Mouse (Mus musculus) G1E (cell line): Measurements from ENCODE around the gene Tbx18.

Experiments
- CTCF ChIP-seq: IDR thresholded peaks from 2 replicates; pipeline ENCODE4 v1.5.1; 2012; ENCODE audit warnings: low read depth, low read length, inconsistent platforms, mixed read lengths
- GATA1 ChIP-seq: IDR thresholded peaks from 2 replicates; pipeline ENCODE4 v1.6.1; 2012; ENCODE audit warnings: borderline replicate concordance, low read length, inconsistent platforms, mixed read lengths
- POLR2AphosphoS5 ChIP-seq: IDR thresholded peaks from 2 replicates; pipeline ENCODE4 v1.6.1; 2012; ENCODE audit warnings: low read depth, low read length, inconsistent platforms; ENCODE audit not compliant: insufficient replicate concordance
- TAL1 ChIP-seq: conservative IDR thresholded peaks from 2 replicates; pipeline ENCODE4 v1.6.1; 2012; ENCODE audit warnings: low read depth, low read length, inconsistent platforms, mixed read lengths

DNA sequence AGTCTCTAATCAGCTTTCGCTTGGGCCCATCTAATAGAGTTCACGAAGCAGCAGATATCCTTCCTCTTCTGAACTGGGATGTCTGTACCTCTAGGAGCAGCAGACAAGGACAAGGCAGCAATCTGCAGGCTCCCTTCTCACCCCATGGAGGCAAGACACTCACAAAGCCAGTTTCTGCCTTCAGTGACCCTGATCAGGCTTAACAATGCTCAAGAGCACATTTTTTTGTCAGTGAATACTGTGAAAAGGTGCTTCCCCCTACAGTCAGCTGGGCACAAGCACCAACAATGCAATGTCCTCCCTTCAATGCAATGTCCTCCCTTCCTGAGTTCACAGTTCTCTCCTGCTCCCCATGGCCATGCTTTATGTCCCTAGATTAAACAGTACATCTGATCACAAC is 9.3 kb downstream of the Tbx18 start:
- TF ChIP-seq CTCF (no peak), TAL1 (no peak), POLR2AphosphoS5 (no peak), GATA1 (no peak)
